Mouse (Mus musculus) forebrain, postnatal 0 days (tissue): ENCODE results near the gene Limk1. TPM values are rescaled to one million over a fixed set of nuclear protein-coding genes. Genes with fewer than 3 reads are reported as not detected.

Experiments used
- ATAC-seq: fragments of 200-750 bp; cut with Nextera tagmentation; 2 replicates; pipeline ENCODE4 v1.8.0; 2017; ENCODE audit warnings: mild to moderate bottlenecking, moderate library complexity
- DNase-seq: peaks from one replicate; pipeline ENCODE4 v3.0.0-alpha.2; 2015
- H3K27ac ChIP-seq: fragments of 300-500 bp; sonication (generic); 2 replicates; pipeline ENCODE4 v1.5.1; 2014; ENCODE audit warnings: low read depth, mild to moderate bottlenecking, antibody characterized with exemption, low read length, moderate library complexity, mixed read lengths
- H3K27me3 ChIP-seq: fragments of 300-500 bp; sonication (generic); 2 replicates; pipeline ENCODE4 v1.6.1; 2014; ENCODE audit warnings: mild to moderate bottlenecking, low read length, mixed read lengths; ENCODE audit not compliant: insufficient read depth
- H3K36me3 ChIP-seq: fragments of 300-500 bp; sonication (generic); 2 replicates; pipeline ENCODE4 v1.6.1; 2014; ENCODE audit warnings: mild to moderate bottlenecking, moderate library complexity; ENCODE audit not compliant: insufficient read depth
- H3K4me1 ChIP-seq: fragments of 300-500 bp; sonication (generic); 2 replicates; pipeline ENCODE4 v1.6.1; 2014; ENCODE audit warnings: antibody characterized with exemption; ENCODE audit not compliant: insufficient read depth
- H3K4me2 ChIP-seq: fragments of 300-500 bp; sonication (generic); 2 replicates; pipeline ENCODE4 v1.6.1; 2014; ENCODE audit warnings: low read depth, mild to moderate bottlenecking, moderate library complexity
- H3K4me3 ChIP-seq: fragments of 300-500 bp; sonication (generic); 2 replicates; pipeline ENCODE4 v1.5.1; 2014; ENCODE audit warnings: low read depth, low read length, mixed read lengths
- H3K9ac ChIP-seq: fragments of 300-500 bp; sonication (generic); 2 replicates; pipeline ENCODE4 v1.6.1; 2014; ENCODE audit warnings: mild to moderate bottlenecking
- H3K9me3 ChIP-seq: fragments of 300-500 bp; sonication (generic); 2 replicates; pipeline ENCODE4 v1.6.1; 2016; ENCODE audit warnings: low read length
- CTCF ChIP-seq: sonication (generic); IDR thresholded peaks from 2 replicates; pipeline ENCODE4 v1.5.1; 2016; ENCODE audit warnings: antibody characterized with exemption, control low read depth, low read depth
- WGBS: fragments of 180-500 bp; shearing (Covaris S2); extraction: QIAGEN DNeasy Blood & Tissue Kit; methylation state at CpG from one replicate; pipeline ENCODE4 v1.1.7; 2014; 5-methylcytosine and 5-hydroxymethylcytosine counted together
- polyA plus RNA-seq: library from polyadenylated mRNA; unstranded; fragments of >200 nt; fragmentation: Nextera tagmentation; extraction: Ambion mirVana; gene quantifications from 2 replicates; pipeline ENCODE4 v1.2.1, GENCODE M21; 2015
- total RNA-seq: library from RNA; depleted of rRNA; stranded (reverse); fragments of >200 nt; gene quantifications from 2 replicates; pipeline ENCODE4 v1.2.3, GENCODE M21; 2014

The Limk1 gene
- total and polyA plus RNA-seq, 2 experiments from 2014 or later, result 11.4 to 44.5 TPM

DNA sequence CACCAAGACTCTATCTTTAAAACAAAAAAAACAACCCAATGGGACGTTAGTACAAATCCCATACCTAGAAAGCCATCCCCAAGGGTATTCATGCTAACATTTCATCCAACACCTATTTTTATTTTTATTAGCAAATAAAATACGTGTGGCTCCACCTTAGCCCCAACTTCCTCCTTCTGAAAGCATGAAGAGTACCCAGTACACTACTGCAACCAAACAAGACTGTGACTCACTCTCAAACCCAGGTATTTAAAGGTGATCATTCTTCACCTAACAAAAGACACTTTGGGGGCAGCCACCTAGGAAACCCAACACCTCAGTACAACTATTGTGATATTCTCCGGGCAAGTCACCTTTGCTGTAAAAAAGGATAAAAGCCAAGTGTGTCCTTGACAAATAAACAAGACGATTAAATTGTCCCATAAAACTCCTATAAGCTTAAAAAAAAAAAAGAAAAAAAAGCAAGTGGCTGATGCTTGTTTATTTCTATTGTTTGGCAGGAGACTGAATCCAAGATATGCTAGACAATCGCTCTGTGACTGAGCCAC, 50.5 kb downstream of the Limk1 start:
- peak overlapping the region; percentile 72 for H3K4me2 ChIP-seq
- WGBS, result 31% methylated on average over 5 of the region's 5 CpGs
- H3K4me1 ChIP-seq, result peaks cover 15% of the 10 kb centered on the region
- peaks cover 13% of the 10 kb centered on the region; the same call in 1 of the 2 replicates for H3K36me3 ChIP-seq
- no peaks in the 10 kb centered on the region for H3K27me3 ChIP-seq
- TF ChIP-seq CTCF, result no peak
- peak overlapping the region; percentile 97 for H3K27ac ChIP-seq
- peak overlapping the region; percentile 97 for H3K4me3 ChIP-seq
- no peak for ATAC-seq
- H3K9ac ChIP-seq, result peak overlapping the region; percentile 95
- no peaks in the 10 kb centered on the region for H3K9me3 ChIP-seq
- no peak for DNase-seq

GRCm38 (mm10) chr5:134632841-134633240, 55.6 kb downstream of the Limk1 start:
- peaks cover 37% of the 10 kb centered on the region for H3K36me3 ChIP-seq
- H3K27me3 ChIP-seq, result no peaks in the 10 kb centered on the region
- no peak overlapping the region for H3K9ac ChIP-seq
- no peak for DNase-seq
- 47% methylated on average over 2 of the region's 2 CpGs for WGBS
- no peak overlapping the region for H3K4me3 ChIP-seq
- no peak for ATAC-seq
- no peak overlapping the region for H3K4me2 ChIP-seq
- TF ChIP-seq CTCF, result no peak
- H3K9me3 ChIP-seq, result no peaks in the 10 kb centered on the region
- H3K4me1 ChIP-seq, result peaks cover 8% of the 10 kb centered on the region
- H3K27ac ChIP-seq, result no peak overlapping the region

DNA sequence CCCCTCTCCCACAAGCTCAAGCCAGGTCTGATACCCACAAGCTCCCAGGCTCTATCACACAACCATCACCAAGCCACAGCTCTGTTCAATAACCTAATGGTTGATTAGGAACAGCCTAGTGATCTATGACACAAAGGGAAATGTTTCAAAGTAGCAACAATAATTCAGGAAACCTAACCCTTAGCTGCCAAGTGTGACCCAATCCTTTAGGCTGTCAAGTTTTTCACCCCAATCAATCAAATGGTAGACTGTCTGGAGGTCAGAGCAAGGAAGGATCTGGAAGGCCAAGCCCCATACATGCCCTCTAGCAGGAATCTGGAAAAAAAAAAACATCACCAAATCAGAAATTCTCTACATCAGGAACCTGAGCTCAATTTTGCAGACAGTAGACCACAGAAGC, 57.6 kb downstream of the Limk1 start:
- Histone ChIP-seq H3K4me2 (no peak overlapping the region), H3K27ac (no peak overlapping the region), H3K9me3 (no peaks in the 10 kb centered on the region), H3K4me3 (no peak overlapping the region), H3K4me1 (no peaks in the 10 kb centered on the region), H3K36me3 (peaks cover 52% of the 10 kb centered on the region), H3K27me3 (no peaks in the 10 kb centered on the region), H3K9ac (no peak overlapping the region)
- no peak for TF ChIP-seq CTCF
- DNase-seq, result no peak
- ATAC-seq, result no peak

- H3K4me1 ChIP-seq, result no peaks in the 10 kb centered on the region
- no peaks in the 10 kb centered on the region for H3K27me3 ChIP-seq
- WGBS, result 83% methylated on average over 4 of the region's 4 CpGs
- H3K9me3 ChIP-seq, result no peaks in the 10 kb centered on the region
- H3K4me3 ChIP-seq, result no peak overlapping the region
- ATAC-seq (no peak), DNase-seq (no peak)
- H3K4me2 ChIP-seq, result no peak overlapping the region
- no peak overlapping the region for H3K27ac ChIP-seq
- no peak for TF ChIP-seq CTCF
- H3K36me3 ChIP-seq, result peaks cover 60% of the 10 kb centered on the region
- H3K9ac ChIP-seq, result no peak overlapping the region
Measured at GRCm38 (mm10) chr5:134629508-134629907, 58.9 kb downstream of the Limk1 start.

GRCm38 (mm10) chr5:134622069-134622468, 66.3 kb downstream of the Limk1 start:
- DNase-seq (peak; percentile 86), ATAC-seq (peak; percentile 83)
- no peak overlapping the region for H3K4me2 ChIP-seq
- H3K27ac ChIP-seq, result peak overlapping the region; percentile 59; the same call in 1 of the 2 replicates
- H3K36me3 ChIP-seq, result peaks cover 89% of the 10 kb centered on the region
- no peak overlapping the region for H3K4me3 ChIP-seq
- no peak overlapping the region for H3K9ac ChIP-seq
- 19% methylated on average over 2 of the region's 2 CpGs for WGBS
- H3K4me1 ChIP-seq, result peaks cover 3% of the 10 kb centered on the region; the same call in 1 of the 2 replicates
- no peaks in the 10 kb centered on the region for H3K27me3 ChIP-seq
- no peaks in the 10 kb centered on the region for H3K9me3 ChIP-seq
- no peak for TF ChIP-seq CTCF

DNA sequence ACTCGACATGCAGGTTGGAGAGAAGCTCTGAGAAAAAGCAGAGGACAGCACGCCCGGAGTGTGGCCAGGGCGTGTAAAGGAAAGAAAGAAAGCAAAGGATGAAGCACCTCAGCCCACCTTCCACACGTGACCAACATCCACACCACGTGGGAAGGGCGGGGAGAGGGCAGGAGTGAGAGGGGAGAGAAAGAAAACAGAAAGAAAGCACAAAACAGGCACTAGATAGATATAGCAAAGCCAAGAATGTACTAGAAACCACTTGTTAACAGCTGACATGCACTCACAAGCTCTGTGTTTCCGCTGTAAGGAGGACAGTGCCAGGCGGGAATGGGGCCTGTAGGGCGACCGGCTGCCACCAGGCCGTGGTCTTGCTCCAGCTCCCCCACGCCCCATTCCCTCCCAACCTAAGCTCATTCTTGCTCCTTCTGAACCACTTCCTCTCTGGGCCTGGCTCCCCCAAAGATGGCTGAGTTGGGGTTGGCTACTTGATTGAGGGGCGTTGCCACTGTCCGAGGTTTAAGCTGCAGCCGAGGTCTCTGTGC, 67.2 kb downstream of the Limk1 start:
- H3K9me3 ChIP-seq, result no peaks in the 10 kb centered on the region
- no peak overlapping the region for H3K9ac ChIP-seq
- no peak overlapping the region for H3K4me2 ChIP-seq
- peaks cover 3% of the 10 kb centered on the region; the same call in 1 of the 2 replicates for H3K4me1 ChIP-seq
- DNase-seq, result no peak
- ATAC-seq, result no peak
- WGBS, result 92% methylated on average over 16 of the region's 16 CpGs
- no peak overlapping the region for H3K27ac ChIP-seq
- no peak for TF ChIP-seq CTCF
- H3K27me3 ChIP-seq, result no peaks in the 10 kb centered on the region
- H3K4me3 ChIP-seq, result no peak overlapping the region
- H3K36me3 ChIP-seq, result peaks cover 80% of the 10 kb centered on the region

GRCm38 (mm10) chr5:134620457-134620856, 67.9 kb downstream of the Limk1 start:
- no peaks in the 10 kb centered on the region for H3K9me3 ChIP-seq
- peaks cover 73% of the 10 kb centered on the region for H3K36me3 ChIP-seq
- DNase-seq, result no peak
- no peak overlapping the region for H3K4me3 ChIP-seq
- H3K4me1 ChIP-seq, result peaks cover 3% of the 10 kb centered on the region; the same call in 1 of the 2 replicates
- WGBS, result 93% methylated on average over 9 of the region's 9 CpGs
- no peak overlapping the region for H3K4me2 ChIP-seq
- no peak overlapping the region for H3K27ac ChIP-seq
- no peaks in the 10 kb centered on the region for H3K27me3 ChIP-seq
- no peak overlapping the region for H3K9ac ChIP-seq
- ATAC-seq, result no peak
- TF ChIP-seq CTCF, result no peak
